Mouse (Mus musculus): ENCODE data around the gene Crp. TPM values are rescaled to one million over a fixed set of nuclear protein-coding genes. Genes with fewer than 3 reads are reported as not detected.
A peak's percentile ranks its signal among the peaks of the same experiment; 100 is the strongest.

Crp gene
- polyA plus RNA-seq (2016; fragmentation: Nextera tagmentation; extraction: Ambion mirVana): 8.9 and 9.1 TPM in 2 replicates

DNA sequence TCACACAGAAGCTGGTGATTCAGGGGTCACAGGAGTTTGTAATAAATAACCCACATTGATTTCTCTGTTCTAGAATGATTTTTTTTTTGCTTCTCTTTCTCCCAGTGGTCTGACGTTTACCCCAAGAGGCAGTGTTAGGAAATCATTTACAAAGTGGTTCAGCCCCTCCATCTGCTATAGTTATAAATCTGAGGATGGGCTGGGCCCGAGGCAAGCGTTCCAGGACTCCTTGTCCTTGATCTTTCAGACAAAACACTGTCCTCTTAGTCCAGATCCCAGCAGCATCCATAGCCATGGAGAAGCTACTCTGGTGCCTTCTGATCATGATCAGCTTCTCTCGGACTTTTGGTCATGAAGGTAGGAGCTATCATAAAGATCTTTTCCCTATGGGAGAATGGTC is at the start of gene Crp:
Gene Crp (plus strand): TSS at position 212 of the 400 bp plus-strand sequence.
- no peaks in the 10 kb centered on the region for H3K36me3 ChIP-seq
- no peak within 1 kb of the TSS for H3K4me3 ChIP-seq
- H3K4me2 ChIP-seq: no peak within 1 kb of the TSS
- H3K9ac ChIP-seq: no peak within 1 kb of the TSS
- no peak within 1 kb of the TSS for H3K27ac ChIP-seq
- no peaks in the 10 kb centered on the region for H3K9me3 ChIP-seq (replicated peaks)
- H3K27me3 ChIP-seq (replicated peaks): no peaks in the 10 kb centered on the region
- peak; percentile 27; the same call in 1 of the 2 replicates for ATAC-seq
- WGBS (ENCODE audit: insufficient replicate concordance): 57% methylated on average over 4 of the region's 4 CpGs
- H3K4me1 ChIP-seq: no peaks in the 10 kb centered on the region

GRCm38 (mm10) chr1:172649396-172649795 is 48.5 kb upstream of the Crp start:
- Histone ChIP-seq H3K9ac (no peak overlapping the region), H3K36me3 (no peaks in the 10 kb centered on the region), H3K27ac (no peak overlapping the region), H3K9me3 (replicated peaks) (no peaks in the 10 kb centered on the region), H3K27me3 (replicated peaks) (no peaks in the 10 kb centered on the region), H3K4me2 (no peak overlapping the region), H3K4me1 (no peaks in the 10 kb centered on the region), H3K4me3 (no peak overlapping the region)
- no peak for ATAC-seq
- WGBS (ENCODE audit: insufficient replicate concordance): 65% methylated on average over 9 of the region's 9 CpGs

DNA sequence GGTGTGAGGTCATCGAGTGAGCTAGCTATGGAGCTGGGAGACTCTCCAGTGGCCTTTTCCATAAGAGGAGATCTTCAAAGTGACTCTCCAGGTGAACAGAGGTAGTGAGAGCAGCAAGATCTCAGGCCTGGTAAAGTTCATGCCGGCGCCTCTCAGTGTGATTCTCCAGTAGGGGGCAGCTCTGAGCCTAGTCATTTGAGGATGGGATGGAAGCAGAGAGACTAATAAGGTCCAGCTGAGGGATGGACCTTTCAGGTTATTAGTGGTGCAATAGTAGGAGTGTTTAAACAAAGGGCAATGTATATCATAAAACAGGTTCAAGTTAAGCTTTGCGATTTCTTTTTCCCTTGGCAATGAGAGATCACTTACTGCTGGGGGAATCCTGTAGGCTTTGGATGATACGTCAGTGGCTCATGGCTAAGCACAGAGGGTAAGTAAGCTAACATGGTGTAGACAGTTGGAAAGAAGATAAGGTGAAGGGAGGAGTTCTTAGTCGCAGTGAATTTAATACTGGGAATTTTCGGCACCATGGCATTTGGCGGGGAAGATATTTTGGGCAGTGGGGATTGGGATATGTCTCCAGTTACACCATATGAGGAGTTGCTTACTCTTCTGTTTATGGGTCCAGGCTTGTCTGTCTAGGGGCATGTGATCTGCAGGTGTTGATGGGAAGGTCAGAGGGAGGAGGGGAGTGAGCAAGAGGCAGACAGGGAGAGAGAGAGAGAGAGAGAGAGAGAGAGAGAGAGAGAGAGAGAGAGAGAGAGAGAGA is 47.2 kb upstream of the Crp start:
- H3K4me2 ChIP-seq: no peak overlapping the region
- H3K9ac ChIP-seq: no peak overlapping the region
- no peaks in the 10 kb centered on the region for H3K36me3 ChIP-seq
- 41% methylated on average over 8 of the region's 8 CpGs for WGBS (ENCODE audit: insufficient replicate concordance)
- ATAC-seq: no peak
- no peaks in the 10 kb centered on the region for H3K27me3 ChIP-seq (replicated peaks)
- no peak overlapping the region for H3K4me3 ChIP-seq
- H3K9me3 ChIP-seq (replicated peaks): no peaks in the 10 kb centered on the region
- no peaks in the 10 kb centered on the region for H3K4me1 ChIP-seq
- no peak overlapping the region for H3K27ac ChIP-seq

GRCm38 (mm10) chr1:172651288-172651987 is 46.4 kb upstream of the Crp start:
- Histone ChIP-seq H3K4me2 (no peak overlapping the region), H3K27me3 (replicated peaks) (no peaks in the 10 kb centered on the region), H3K9ac (no peak overlapping the region), H3K4me1 (no peaks in the 10 kb centered on the region), H3K27ac (no peak overlapping the region), H3K4me3 (no peak overlapping the region), H3K9me3 (replicated peaks) (no peaks in the 10 kb centered on the region), H3K36me3 (no peaks in the 10 kb centered on the region)
- 0 out of 2 replicates have a peak, but pooled peaks have one; percentile 22 for ATAC-seq
- WGBS (ENCODE audit: insufficient replicate concordance): 61% methylated on average over 10 of the region's 10 CpGs

GRCm38 (mm10) chr1:172652040-172652662 is 45.7 kb upstream of the Crp start:
- no peaks in the 10 kb centered on the region for H3K4me1 ChIP-seq
- no peaks in the 10 kb centered on the region for H3K36me3 ChIP-seq
- 59% methylated on average over 18 of the region's 18 CpGs for WGBS (ENCODE audit: insufficient replicate concordance)
- H3K27me3 ChIP-seq (replicated peaks): no peaks in the 10 kb centered on the region
- ATAC-seq: peak; percentile 39; the same call in 1 of the 2 replicates
- H3K27ac ChIP-seq: no peak overlapping the region
- peak overlapping the region; percentile 5; the same call in 1 of the 2 replicates for H3K4me2 ChIP-seq
- no peak overlapping the region for H3K9ac ChIP-seq
- H3K4me3 ChIP-seq: no peak overlapping the region
- H3K9me3 ChIP-seq (replicated peaks): no peaks in the 10 kb centered on the region

DNA sequence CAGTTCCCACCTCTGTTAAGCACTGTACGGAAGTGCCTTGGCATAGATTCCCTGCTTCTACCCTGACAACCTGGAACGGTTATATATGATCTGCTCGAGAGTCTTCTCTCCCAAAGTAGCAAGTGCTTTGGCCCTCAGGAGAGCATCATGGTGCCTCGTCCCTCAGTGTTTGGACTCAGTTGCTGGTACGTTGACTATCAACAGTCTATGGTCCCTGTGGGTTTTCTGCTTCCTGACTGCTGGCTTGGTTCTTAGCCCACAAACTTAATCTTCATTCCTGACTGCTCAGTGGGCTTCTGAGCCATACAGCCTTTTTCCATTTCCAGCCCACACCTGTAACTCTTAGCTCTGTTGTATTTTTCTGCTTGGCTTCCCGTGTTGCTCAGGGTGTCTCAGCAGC is 44.0 kb upstream of the Crp start:
- no peak overlapping the region for H3K4me2 ChIP-seq
- no peak overlapping the region for H3K27ac ChIP-seq
- no peaks in the 10 kb centered on the region for H3K36me3 ChIP-seq
- ATAC-seq: no peak
- 56% methylated on average over 6 of the region's 6 CpGs for WGBS (ENCODE audit: insufficient replicate concordance)
- no peak overlapping the region for H3K9ac ChIP-seq
- H3K4me3 ChIP-seq: no peak overlapping the region
- no peaks in the 10 kb centered on the region for H3K4me1 ChIP-seq
- H3K9me3 ChIP-seq (replicated peaks): no peaks in the 10 kb centered on the region
- no peaks in the 10 kb centered on the region for H3K27me3 ChIP-seq (replicated peaks)

DNA sequence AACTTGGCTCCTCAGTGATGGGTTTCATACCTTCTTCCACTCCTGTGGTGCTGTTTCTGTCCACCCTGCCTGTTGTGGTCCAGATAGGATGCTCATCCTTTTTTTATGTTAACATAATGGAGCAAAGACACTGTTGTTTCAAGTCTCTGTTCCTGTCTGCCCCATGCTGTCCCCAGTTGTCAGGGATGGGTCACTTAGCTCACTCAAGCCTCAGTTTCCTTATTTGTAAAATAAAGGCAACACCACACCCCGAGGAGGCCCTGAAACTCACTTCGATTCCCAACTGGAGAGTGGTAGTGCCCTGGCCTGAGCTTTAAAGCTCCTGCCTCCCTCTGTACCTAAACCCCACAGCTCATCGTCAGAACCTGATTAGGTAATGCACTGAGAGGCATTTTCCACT is 40.6 kb upstream of the Crp start:
- Histone ChIP-seq H3K27ac (no peak overlapping the region), H3K9ac (no peak overlapping the region), H3K27me3 (replicated peaks) (no peaks in the 10 kb centered on the region), H3K4me3 (no peak overlapping the region), H3K9me3 (replicated peaks) (no peaks in the 10 kb centered on the region), H3K4me1 (no peaks in the 10 kb centered on the region), H3K36me3 (no peaks in the 10 kb centered on the region), H3K4me2 (no peak overlapping the region)
- ATAC-seq: no peak
- 48% methylated on average over 3 of the region's 3 CpGs for WGBS (ENCODE audit: insufficient replicate concordance)

GRCm38 (mm10) chr1:172659688-172660087 is 38.2 kb upstream of the Crp start:
- Histone ChIP-seq H3K27ac (no peak overlapping the region), H3K9me3 (replicated peaks) (no peaks in the 10 kb centered on the region), H3K4me3 (no peak overlapping the region), H3K9ac (no peak overlapping the region), H3K27me3 (replicated peaks) (no peaks in the 10 kb centered on the region), H3K4me2 (no peak overlapping the region), H3K36me3 (no peaks in the 10 kb centered on the region), H3K4me1 (no peaks in the 10 kb centered on the region)
- ATAC-seq: no peak
- WGBS (ENCODE audit: insufficient replicate concordance): 69% methylated on average over 8 of the region's 8 CpGs

DNA sequence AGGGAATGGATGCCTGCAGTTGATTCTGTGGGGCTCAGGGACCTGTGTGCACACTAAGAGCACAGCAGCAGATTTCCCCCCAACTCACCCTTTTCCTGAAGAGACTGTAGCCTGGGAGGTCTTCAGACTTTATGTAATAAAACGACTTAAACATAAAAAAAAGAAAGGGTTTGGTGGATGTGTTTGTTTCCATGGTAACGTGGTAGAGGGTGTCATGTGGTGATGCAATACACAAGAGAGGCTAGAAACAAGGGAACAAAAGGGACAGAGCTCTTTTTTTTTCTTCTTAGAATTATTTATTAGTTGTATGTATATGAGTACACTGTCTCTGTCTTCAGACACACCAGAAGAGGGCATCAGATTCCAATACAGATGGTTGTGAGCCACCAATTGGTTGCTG is 32.4 kb upstream of the Crp start:
- Histone ChIP-seq H3K9me3 (replicated peaks) (no peaks in the 10 kb centered on the region), H3K36me3 (no peaks in the 10 kb centered on the region), H3K4me2 (no peak overlapping the region), H3K4me3 (no peak overlapping the region), H3K9ac (no peak overlapping the region), H3K27ac (no peak overlapping the region), H3K27me3 (replicated peaks) (no peaks in the 10 kb centered on the region), H3K4me1 (no peaks in the 10 kb centered on the region)
- no peak for ATAC-seq
- WGBS (ENCODE audit: insufficient replicate concordance): 35% methylated on average over 2 of the region's 2 CpGs

DNA sequence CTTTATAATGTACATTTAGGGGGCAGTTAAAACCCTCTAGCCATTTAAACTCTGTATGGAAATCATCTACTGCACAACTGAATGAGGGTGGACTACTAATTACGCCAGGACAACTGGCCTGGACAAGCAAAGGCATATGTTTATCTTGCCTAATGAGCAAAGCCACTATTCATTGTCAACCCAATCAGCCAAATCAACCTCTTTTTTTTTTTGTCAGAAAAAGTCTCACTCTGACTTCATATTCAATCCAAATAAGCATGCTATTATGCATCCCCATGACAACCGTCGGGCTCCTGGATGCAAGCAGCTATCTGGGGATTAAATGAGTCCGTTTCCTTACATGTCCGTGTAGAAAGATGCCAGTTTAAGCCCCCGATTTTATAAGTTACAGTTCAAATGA is 30.3 kb upstream of the Crp start:
- 68% methylated on average over 6 of the region's 6 CpGs for WGBS (ENCODE audit: insufficient replicate concordance)

DNA sequence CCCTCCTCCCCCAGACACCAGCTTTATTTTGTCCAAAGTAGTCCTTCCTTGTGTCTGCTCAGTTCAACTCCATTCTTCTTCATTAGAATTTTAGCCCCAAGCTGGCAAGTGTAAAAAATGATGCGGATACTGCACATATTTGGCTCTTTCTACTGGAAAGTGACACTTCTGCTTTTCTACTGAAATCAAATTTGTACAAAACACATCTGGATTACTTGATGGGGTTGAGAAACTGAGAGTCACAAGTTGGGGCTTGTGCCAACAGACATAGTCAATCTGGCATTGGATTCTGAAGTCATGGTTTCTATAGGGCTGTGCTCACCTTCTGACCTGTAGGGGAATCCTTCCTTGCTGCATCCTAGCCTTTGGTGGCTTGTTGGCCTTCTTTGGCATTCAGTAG is 27.1 kb upstream of the Crp start:
- Histone ChIP-seq H3K4me3 (no peak overlapping the region), H3K4me1 (no peaks in the 10 kb centered on the region), H3K27ac (no peak overlapping the region)

More for the DNA sequence above, 30.3 kb upstream of the Crp start:
- ATAC-seq: no peak
- no peak overlapping the region for H3K9ac ChIP-seq
- H3K27me3 ChIP-seq (replicated peaks): no peaks in the 10 kb centered on the region
- no peak overlapping the region for H3K4me2 ChIP-seq
- H3K9me3 ChIP-seq (replicated peaks): no peaks in the 10 kb centered on the region
- no peaks in the 10 kb centered on the region for H3K36me3 ChIP-seq
- H3K4me3 ChIP-seq: no peak overlapping the region
- no peak overlapping the region for H3K27ac ChIP-seq
- H3K4me1 ChIP-seq: no peaks in the 10 kb centered on the region

GRCm38 (mm10) chr1:172680742-172681141 is 17.1 kb upstream of the Crp start:
- no peak overlapping the region for H3K4me2 ChIP-seq
- no peaks in the 10 kb centered on the region for H3K36me3 ChIP-seq
- 70% methylated on average over 4 of the region's 4 CpGs for WGBS (ENCODE audit: insufficient replicate concordance)
- no peaks in the 10 kb centered on the region for H3K9me3 ChIP-seq (replicated peaks)
- no peaks in the 10 kb centered on the region for H3K27me3 ChIP-seq (replicated peaks)
- H3K27ac ChIP-seq: no peak overlapping the region
- no peak overlapping the region for H3K9ac ChIP-seq
- H3K4me1 ChIP-seq: no peaks in the 10 kb centered on the region
- no peak overlapping the region for H3K4me3 ChIP-seq
- ATAC-seq: no peak

More for the DNA sequence above, 27.1 kb upstream of the Crp start:
- H3K9ac ChIP-seq: no peak overlapping the region
- no peaks in the 10 kb centered on the region for H3K36me3 ChIP-seq
- 86% methylated on average over 1 of the region's 1 CpGs for WGBS (ENCODE audit: insufficient replicate concordance)
- H3K9me3 ChIP-seq (replicated peaks): no peaks in the 10 kb centered on the region
- H3K4me2 ChIP-seq: no peak overlapping the region
- H3K27me3 ChIP-seq (replicated peaks): no peaks in the 10 kb centered on the region
- no peak for ATAC-seq

Data from liver, embryonic 12.5 days (tissue).